Mouse (Mus musculus) cerebellum, postnatal 25 days (tissue): ENCODE measurements around the gene Itga8.

Experiments used
- DNase-seq, 2 experiments: peaks; one replicate each; pipeline ENCODE4 v3.0.0; 2021; ENCODE audit warnings: mixed read lengths in 2 of 2

The Itga8 gene

DNA sequence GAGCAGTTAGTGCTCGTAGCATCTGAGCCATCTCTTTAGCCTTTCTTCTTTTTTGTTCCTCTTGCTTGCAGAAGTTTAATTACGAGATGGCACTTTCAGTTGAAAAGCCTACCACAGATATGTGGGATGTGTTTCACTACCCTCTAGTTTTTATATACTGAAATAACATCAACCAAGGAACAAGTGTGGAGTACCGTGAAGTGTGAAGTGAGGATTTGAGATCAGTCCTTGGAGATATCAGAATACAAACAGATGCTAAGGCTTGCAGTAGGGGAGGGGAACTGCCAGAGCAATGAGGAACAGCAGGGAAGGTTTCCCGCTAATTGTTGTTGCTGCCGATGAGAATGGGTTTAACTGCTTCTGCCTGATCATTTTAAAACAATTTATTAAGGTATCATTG is 114.1 kb downstream of the Itga8 start:
- no peak for DNase-seq

DNA sequence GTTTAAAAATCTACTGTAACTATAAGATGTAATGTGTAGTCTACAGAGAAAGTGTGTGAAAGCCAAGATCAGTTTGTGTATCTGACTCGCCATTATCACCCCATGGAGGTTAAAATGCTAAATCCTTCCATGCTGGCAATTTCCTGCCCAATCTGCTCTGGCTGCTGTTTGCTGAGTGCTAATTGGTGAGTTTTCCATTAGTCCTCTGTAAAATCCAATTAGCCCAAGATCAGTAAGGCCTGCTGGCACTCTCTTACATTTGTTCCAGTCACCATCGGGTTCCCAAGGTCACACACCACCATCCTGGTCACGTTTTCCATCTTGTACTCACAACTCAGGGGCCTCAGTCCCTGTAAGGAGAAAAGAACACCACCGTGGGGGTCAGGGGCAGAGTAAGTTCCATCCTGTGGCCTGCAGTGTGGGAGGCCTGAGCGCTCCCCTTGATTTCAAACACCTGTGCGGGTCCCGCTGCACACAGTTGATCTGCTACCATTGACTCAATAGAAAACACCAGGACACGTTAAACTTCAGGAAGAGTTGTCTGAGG is 119.2 kb downstream of the Itga8 start:
- DNase-seq: no peak

DNA sequence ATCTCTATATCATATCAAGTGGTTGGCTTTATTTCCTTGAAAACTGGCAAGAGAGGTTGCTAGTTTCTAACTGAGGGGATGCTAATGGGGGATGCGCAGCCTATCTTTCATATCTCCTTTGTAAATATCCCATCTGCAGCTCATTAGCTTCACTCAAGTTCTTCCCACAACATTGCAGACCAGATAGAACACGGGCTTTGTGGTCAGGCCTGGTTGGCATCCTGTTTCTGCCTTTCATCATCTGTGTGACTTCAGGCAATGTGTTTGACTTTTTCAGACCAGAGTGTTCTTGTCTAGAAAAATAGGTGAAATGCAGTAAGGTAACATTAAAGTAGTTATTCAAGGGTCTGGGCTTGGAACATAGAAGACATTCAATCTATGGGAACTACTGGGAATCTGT is 121.1 kb downstream of the Itga8 start:
- no peak for DNase-seq

DNA sequence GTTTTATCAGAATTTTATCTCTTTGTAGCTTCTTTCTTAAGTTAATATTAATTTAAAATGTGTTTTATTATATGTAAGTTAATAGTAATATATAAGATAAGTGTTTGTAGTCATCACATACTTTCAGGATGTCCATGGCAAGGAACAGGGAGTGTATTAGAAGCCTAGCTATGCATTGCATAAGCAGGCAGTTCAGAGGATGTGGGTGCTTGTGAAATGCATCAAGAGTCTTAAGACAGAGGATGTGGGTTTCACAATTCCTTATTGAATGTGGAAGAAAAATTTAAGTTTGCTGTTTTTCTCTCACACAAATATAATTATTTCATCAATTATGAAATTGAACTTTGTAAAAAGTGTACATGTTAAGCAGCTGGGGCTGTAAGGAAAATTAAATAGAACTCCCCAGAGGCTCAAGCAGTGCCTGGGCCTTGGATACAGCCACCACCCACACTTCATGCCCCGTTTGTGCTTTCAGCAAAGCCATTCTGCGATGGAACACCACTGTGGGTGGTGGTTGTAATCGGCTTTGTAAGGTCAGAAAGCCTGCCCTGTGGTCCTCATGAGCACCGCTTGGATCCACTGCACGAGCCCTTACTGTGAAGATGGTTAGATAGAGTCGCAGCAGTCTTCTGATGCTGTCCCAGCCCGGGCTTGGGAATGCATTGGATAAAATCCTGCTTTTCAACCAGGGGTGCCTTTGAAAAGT is 126.8 kb downstream of the Itga8 start:
- no peak for DNase-seq

DNA sequence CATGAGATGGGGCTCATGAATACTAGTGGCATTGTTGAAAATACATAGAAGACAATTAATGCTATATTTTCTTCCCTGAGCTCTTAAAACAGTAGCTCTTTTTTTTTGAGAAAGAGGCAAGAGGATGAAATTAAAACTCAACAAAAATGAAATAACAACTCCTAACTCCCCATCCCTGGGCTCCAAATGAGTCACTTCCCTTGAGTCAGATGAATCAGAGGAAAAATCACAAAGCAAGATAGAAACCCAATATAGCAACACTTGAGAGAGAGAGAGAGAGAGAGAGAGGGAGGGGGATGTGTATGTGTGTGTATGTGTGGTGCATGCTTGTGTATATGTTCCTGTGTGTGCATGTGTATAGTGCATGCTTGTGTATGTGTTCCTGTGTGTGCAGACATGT is 131.5 kb downstream of the Itga8 start:
- DNase-seq: no peak

DNA sequence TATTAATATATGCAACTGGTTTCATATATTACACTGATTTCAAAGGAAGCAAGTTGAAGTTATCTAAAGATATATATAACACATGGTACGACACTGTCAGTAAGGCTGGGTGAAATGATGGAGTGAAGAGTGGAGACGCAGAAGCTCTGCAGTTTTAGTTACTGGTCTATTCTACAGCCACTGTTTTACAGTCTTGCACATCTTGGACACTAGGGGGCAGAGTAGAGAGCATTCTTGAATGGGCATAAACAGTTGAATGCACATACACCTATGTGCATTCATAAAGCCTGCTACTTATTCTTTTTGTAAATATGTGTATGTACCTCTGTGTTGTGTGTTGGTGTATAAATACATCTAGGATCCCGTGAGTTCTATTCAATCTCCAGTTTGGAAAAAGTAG is 141.2 kb downstream of the Itga8 start:
- peak in 1 of 2 experiments; percentile 28 for DNase-seq

DNA sequence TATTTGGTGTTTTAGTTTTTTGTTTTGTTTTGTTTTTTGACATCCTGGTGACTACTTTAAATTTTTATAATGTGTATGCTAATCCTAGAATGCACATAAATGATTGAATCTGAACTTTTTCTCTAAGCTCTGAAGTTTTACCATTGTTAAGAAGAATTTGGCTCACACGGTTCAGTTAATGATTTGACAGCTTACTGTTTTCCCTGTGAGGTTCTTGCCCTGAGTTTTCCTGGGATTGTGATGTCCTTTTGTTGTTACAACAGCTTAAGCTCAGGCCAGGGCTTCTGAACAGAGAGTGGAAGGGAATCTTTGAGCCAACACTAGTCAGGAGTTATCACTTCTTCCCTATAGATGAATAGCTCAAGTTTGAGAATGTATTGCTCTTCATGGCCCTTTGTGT is 144.7 kb downstream of the Itga8 start:
- DNase-seq: no peak

DNA sequence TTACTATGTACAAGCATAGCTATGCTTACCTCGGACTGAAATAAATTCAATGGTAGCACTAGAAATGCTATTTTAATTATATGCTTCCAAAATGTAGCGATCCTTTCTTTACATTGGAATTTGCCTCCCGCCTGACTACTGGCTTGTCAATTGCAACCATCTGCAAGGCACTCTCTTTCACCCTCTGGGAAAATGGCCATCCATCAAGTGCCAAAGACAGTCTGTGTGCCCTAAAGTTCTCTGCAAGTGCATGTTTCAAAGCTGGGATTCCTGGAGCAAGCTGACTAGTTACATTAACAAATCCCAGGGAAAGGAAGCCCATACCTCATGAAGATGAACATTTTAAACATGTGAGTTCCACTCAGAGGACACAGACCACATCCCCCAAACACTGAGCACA is 145.3 kb downstream of the Itga8 start:
- no peak for DNase-seq

DNA sequence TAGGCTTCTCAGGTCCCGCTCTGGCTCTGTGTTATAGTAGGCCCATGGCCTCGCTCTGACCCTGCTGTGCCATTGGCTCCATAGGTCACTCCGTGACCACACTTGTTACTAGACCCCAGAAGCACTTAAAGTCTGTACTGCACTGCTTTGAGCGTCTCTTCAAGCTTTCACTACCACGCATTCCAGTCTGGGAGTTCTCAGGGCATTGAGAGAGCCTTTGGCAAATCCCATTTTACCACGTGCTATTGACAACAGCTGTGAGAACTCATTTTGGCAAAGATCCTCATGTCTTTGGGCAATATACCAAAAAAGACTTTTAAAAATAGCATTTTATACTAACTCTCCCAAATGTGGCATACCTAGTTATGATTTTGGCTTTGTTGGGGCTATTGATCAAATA is 147.0 kb downstream of the Itga8 start:
- DNase-seq: no peak

DNA sequence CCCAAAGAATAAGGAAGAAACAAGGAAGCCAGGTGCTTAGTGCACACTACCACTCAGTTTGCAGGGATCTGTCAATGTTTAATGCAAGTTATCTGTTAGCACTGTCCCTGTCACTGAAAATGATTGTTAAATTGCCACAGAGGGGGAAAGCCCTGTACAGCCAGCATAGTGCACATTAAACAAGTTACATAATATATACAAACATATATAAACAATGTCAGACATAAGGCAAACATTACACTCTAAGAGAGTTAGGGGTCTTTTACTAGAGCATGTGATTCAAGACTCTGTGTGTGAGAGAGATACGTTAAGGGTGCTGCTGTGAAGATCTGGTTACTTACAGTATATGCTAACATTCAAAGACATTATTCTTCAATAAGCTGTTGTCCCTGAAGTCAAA is 148.2 kb downstream of the Itga8 start:
- no peak for DNase-seq

DNA sequence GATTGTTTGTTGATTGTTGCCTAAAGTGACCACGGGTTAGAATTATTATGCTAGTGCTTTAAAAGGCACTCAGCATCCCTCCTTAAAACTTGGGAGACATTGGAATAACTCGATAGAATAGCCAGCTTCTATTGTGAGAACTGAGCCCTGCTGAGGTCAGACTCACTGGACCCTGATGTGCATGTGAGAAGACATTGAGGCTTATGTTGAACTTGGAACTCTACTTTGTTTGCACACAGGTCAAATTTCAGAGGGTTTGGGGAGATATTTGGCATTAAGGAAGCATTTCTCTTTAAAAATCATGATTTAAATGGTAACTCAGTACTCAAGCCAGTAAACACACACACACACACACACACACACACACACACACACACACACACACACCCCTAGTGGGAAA is 153.8 kb downstream of the Itga8 start:
- DNase-seq: no peak

DNA sequence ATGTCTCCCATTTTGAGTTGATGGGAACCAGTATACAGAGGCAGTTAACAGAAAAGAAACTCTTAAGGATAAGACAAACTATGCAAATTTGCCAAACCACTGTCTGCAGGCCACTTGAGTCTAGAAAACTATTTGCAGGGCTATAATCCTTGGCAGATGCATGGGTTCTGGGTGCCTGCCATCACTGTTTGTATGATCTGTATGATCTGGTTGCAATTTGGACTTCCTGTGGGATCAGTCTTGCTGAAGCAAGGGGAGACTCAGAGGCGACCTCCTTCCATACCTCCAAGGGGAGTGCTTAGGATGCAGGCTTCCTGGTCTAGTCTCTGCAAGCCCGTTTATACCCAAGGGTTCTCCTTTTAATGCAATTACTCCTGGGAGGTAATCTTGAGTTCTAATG is 155.1 kb downstream of the Itga8 start:
- no peak for DNase-seq

DNA sequence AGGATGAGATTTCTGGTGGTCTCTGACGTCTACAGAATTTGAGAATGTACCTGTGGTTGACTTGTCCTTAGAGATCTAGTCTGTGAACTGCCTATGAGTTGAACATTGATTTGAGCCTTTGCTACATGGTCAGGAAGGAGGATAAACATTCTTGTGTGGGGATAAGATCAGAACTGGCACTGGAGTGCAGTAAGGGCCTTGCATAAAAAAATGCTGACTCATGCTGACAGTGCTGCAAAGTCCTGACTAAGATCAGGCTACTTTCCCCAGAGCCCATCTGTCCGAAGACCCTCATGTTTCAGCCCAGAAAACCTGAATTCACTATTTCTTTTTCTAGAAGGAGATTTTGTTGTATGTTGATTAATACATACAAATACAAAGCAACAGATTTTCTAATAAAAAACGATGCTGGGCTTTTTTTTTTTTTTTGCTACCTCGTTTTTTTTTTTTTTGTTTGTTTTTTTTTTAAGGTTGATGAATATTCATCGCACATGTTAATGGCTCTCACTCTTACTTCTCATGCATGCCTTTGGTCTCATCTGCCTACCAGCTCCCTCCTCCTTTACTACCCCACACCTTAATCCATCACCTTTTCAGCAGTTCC is 162.9 kb downstream of the Itga8 start:
- DNase-seq: no peak

DNA sequence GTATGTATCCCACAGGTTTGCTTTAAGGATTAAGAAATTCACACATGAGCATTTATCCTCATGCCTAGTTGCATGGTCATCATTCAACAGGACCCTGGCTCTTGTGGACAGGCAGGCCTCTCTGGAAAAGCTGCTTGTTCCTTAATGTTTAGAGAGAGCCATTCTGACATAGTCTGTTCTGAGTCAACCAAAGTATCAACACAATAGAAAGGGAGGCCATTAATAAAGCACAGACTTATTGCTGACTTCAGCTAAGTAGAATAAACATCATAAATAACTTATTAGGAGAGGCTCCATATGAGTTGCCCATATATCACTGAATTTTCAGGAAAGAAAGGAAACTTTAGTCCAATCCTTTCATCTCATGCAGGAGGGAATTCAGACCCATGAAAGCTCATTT is 175.1 kb downstream of the Itga8 start:
- DNase-seq: no peak

DNA sequence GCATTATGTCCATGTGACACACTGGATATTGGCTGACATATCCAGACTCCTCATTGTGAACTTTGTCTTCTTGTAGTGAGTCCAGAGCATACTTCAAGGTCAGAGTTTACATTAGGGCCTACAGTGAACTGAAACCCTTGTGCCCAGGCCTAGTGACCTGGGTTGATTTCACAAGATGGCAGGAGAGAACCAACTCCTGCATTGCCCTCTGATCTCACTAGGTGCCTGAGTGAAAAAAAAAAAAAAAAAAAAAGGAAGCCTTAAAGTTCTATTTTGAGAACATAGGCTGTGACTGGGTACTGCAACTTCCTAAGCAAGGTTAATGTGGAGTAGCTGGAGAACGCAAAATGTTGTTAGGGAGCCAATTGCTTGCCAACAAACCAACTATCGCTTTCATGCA is 186.2 kb downstream of the Itga8 start:
- DNase-seq: no peak

DNA sequence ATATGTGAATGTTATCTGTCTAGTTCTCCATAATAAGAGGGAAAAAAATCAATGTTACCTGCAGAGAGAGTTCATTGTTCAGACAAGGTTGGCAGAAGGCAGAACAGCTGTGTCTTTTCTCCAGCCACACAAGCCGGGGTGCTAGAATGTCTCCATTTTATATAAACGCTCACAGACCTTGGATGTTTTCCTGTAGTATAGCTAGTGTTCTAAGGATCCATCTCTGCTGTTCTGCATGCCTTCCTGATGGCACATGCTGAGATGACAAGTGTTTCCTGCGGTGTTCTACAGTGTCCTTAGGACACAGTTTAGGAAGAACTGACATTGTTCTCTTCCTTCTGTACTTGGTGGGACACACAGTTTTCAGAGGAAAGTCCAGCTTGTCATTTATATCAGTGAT is 192.4 kb downstream of the Itga8 start:
- DNase-seq: no peak

DNA sequence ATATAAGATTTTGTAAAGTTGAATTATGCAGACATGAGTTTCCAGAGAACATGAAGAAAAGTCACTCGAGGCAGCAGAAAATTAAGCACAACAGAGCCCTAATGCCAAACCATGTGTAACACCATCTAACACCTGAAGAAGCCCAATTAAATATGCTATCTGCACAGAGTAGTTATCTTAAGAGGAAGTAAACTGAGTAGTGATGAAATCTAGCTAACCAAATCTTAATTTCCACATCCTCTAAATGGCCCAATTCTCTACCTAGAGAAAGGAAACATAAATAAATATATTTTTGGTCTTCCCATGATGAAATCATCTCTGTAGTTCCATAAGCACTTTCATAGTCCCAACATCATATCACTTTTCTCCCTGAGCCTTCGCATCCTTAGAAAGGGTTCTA is 193.4 kb downstream of the Itga8 start:
- DNase-seq: no peak

DNA sequence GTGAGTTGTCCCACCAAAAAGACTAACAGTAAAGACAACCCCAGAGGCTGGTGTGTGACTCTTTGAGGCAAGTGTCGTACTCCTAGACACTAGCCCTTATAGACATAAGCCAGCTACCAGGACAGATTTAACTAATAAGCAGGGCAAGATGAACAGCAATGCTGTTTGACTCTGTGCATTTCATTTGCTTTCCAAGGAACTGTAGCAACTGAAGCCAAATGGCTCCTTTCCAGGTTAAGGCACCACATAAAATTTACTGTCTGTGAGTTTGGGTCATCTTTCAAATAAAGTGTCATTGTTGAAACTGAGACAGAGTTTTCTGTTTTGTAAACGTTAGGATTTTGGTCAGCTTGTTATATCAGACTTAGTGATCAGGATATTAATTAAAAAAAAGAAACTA is 194.5 kb downstream of the Itga8 start:
- DNase-seq: no peak

DNA sequence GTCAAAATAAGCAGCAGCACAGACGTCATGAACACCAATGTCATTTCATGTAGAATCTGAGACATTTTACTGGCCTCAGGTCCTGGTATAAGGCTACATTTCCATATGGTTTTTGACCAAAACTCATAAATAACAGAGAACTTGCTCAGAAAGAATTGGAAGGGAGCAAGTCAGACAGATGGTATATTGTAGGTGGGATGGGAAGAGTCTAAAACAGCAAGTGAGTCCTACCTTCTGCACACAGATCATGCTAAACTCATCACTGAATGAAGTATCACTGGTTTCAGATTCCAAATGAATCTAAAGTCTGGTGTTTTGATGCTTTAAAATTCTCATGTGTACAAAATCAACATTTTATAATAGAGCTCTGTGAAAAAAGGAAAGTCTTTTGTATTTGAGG is 198.5 kb downstream of the Itga8 start:
- no peak for DNase-seq

DNA sequence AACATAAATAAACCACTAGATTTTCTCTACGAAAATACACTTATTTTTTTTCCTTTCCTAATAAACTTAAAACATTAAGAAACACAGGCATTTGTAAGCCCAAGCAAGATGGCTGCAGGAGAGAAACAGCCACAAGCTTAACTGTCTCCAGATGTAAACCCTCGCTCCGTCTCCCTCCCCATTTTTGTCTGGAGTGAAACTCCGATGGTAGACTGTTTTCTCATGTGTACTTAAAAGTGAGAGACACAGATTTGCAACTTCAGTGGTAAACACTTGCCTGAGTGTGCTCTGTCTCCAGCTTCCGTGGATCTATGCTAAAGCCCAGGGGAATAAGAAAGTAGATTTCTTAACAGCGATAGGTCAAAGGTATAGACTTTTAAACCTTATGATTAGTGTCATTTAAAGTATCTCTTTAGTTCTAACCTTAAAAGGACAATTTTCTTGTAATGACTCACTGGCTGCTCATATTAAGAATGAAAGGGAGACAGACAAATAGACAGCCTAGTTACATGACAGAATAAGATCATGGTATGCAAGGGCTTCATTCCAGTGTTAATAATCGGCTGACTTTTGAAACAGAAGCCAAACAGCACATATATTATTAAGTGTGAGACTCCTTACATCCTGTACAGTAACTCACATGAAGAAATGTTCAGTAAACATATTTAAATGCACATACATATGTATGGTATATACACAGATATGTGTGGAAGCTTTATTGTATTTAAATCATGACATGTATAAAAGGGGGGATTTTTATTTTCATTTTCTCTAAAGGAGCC is 209.3 kb downstream of the Itga8 start:
- DNase-seq: no peak

DNA sequence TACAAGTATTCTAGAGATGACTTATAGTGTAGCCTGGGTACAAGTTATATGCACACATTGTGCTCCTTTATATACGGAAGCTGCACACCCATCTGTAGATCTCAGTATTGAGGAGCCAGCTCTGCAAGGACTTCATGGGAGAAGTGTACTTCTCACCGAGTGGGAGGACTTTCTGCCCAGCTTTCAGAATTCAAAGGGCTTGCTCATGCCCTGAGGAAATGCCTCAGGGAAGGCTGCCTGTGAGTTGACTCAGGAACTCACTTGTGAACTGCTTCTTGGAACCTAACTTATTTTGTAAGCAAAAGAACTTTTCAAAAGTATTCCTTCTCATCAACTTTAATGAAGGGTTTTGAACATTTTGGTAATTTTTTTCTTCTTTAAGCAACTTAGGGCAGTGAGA is 210.7 kb downstream of the Itga8 start:
- no peak for DNase-seq

DNA sequence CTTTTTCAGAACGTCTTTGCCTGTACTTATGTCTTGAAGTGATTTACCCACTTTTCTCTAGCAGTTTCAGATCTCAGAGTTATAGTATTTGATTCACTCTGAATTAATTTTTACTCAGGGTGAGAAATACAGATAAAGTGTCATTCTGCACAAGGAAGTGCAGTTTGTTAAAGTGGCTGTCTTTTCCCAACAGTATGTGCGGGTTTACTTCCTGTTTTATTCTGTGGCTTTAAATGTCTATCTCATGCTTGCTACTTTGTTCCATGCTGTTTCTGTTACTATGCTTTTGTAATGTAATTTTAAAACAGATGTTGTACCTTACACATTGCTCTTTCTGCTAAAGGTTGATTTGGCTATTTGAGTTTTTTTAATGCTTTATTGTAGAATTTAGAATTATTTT is 216.2 kb downstream of the Itga8 start:
- DNase-seq: no peak

DNA sequence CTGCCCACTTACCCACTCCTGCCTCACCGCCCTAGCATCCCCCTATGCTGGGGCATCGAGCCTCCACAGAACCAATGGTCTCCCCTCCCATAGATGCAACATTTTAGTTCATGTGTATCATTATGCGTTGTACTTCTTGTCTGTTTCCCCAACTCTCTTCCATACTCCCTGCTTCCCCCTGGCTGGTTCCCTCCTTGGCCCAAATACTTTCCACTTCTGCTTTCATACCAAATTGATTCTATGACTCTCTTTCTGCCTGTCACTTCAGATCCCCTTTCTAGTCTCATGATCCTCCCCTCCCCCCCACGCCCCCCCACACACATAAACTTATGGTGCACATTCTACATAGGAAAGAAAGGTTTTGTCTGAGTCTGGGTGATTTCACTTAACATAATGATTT is 217.4 kb downstream of the Itga8 start:
- no peak for DNase-seq

DNA sequence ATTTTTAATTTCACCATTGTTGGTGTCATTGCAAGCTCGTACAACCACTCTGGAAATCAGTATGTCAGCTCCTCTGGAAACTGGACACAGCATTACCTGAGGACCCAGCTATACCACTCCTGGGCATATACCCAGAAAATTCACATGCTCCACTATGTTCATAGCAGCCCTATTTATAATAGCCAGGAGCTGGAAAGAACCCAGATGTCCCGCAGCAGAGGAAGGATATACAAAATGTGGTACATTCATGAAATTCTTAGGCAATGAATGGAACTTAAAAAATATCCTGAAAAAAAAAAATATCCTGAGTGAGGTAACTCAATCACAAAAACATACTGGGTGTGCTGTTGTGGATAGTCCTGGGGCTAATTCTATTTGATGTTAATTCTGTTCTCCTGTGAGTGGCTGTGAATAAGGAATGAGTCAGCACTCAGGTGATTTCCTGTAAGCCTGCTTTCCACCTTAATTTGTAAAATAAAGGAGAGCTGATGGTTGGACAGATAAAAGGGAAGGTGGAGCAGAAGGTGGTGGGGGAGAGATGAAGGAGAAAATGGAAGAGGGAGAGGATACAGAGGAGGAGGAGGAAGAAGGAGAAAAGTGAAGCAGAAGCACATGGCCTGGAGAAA is 224.3 kb downstream of the Itga8 start:
- DNase-seq: no peak
